Mouse (Mus musculus) left cerebral cortex, postnatal 36 days (tissue): ENCODE results near the gene Htr5b. TPM values are rescaled to one million over a fixed set of nuclear protein-coding genes. Genes with fewer than 3 reads are reported as not detected.

Source experiments
- DNase-seq, 2 experiments: peaks; one replicate each; pipeline ENCODE4 v3.0.0; 2021 to 2022; ENCODE audit warnings: low spot score in 2 of 2, mixed read lengths in 1 of 2
- intact Hi-C: fragments of 180-260 bp; cut with DNase I; formaldehyde crosslinking; loops from one replicate; pipeline ENCODE4 v1.15.1; 2025
- total RNA-seq, 2 experiments: library from RNA; stranded (reverse); gene quantifications; 2 replicates each; pipeline ENCODE4 v1.2.3; 2021

The Htr5b gene
- 1 to 10 TPM; 1.4 to 2.9 TPM for total RNA-seq

DNA sequence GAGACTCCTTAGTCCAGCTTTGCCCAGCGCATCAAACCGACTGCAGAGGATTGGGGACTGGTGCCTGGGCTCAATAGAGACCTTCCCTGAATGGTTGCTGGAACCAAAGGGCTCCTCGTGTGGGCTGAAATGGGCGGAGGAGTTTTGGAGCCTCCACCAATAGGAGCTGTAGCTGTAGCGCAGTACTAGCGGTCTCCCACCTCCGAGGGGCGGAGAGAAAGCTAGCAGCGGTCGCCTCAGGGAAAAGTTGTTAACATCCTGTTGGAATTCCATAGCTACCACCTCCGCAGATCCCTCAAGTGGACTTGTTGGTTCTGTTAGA, at the start of gene Htr5b:
Gene Htr5b, minus strand, starts transcription at position 67 of the 322 bp plus-strand sequence.
- intact Hi-C loops = no loop called here
- DNase-seq = peak; percentile 15 to 17

DNA sequence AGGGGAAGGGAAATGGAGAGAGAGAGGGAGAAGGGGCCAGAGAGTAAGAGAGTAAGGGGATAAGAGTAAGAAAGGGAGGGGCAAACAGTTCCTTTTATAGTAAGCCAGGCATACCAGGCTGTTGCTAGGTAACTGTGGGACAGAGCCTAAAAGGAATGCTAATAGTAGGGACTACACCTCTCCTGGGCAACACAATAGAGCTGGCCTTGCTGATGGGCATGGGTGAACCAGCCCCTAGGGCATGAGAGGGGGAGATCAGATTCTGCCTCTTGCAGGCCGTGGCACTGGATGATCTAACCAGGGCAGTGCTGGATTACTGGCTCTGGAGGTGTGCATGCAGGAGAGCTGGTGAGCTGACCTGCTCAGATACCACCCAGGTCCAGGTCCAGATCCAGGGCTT, 49.2 kb upstream of the Htr5b start:
- intact Hi-C loops = no loop called here
- no peak for DNase-seq

DNA sequence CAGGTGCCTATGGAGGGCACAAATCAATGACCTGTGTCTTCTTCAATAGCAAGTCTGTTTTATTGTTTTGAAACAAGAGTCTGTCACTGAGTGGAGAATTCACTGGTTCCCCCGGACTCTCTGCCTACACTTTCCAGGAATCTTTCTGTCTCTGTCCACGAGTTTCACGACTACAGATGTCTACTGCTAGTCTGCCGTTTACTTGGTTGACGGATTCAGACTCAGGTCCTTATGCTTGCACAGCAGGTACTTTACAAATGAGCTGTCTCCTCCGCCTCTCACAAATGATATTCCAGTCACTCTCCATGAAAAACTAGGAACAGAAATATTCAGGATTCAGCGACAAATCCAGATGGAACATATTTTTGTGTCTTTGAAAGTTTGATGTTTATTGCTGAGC, 42.3 kb upstream of the Htr5b start:
- no peak for DNase-seq
- intact Hi-C loops = no loop called here

DNA sequence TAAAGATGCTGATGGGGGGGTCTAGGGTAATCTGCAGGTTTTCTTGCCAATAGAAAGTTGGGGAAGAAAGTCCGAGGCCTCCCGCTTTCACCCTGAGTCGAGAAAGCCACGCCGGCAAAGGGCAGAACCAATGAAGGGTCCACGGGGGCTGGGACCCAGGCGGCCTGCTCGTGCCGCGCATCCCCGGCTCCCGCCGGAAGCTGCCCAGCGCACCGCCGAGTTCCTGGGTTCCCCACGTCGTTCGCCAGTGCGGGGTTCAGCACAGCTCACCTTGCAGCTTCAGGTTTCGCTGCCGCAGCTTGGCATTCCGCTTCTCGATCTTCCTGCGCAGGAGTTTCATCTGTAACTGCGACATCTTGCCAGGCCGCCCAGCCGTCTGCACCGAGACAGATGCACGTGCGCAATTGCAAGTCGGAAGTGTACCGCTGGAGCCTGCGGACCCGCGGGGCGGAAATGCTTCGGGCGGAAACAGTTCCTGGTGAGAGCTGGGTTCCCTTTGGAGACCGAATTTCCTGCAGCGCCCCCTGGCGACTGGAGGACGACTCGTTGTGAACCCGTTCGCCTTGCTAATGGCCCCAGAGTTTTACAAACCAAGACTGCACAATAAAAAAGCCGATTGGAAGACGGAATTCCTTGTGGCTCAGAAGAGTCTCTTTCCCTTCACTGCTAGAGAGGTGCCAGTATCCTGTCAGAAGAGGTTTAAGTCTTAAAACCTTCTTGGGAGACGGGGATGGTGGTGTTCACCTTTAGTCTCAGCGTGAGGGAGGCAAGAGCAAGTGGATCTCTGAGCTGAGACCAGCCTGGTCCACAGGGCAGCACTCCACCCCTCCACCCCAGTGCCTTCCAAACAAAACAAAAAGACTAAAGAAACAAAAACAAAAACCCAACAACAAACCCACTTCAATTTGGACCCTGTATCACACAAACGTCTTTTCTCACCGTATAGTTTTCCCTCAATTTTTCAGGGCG, 39.5 kb upstream of the Htr5b start, which contains the start of gene Ddx18:
Gene Ddx18, minus strand, starts transcription at position 469 of the 969 bp plus-strand sequence.
- intact Hi-C loops = no loop called here
- peak; percentile 96 to 97 for DNase-seq

DNA sequence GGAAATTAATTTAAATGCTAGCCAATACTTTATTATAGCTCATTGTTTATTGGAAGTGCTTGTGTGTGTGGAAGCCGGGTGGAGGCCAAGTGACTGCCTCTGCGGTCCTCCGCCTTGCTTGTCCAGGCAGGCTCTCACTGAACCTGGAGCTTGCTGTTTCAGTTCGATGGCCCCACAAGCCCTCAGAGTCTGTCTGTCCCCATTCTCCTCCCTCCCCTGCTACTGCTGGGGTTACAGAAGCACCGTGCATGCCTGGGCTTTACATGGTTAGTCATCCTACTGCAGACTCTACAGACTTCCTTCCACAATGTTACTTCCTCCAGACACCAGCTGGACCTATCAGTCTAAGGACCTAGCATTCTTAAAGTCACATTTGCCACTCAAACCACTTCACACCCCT, 29.6 kb upstream of the Htr5b start:
- no peak for DNase-seq
- intact Hi-C loops = no loop called here

DNA sequence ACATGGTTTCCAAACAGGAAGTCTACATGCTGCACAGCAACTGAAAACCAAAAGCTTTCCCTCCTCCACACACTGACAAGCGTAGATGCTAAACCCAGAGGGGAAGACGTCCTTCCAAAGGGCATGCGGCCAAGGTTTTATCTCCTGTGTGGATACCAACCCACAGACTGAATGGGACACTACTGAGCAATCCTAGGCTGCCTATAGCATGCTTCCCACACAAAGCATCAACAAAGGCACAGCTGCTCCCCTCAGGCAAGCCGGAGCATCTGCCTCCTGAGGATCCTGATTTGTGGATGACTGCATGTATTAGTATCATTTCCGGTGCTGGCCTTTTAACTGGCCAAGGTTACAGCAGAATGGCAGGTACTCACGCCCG, 23.2 kb upstream of the Htr5b start:
- intact Hi-C loops = loop anchor here (5.0 kb wide), 1 partner anchor 109 kb away; no protein-coding TSS in a partner anchor
- DNase-seq = peak; percentile 24 to 38

- intact Hi-C loops = loop anchor here (5.0 kb wide), 1 partner anchor 109 kb away; no protein-coding TSS in a partner anchor
- no peak for DNase-seq
Measured at GRCm38 (mm10) chr1:121550801-121551456, 22.7 kb upstream of the Htr5b start.

- no peak for DNase-seq
- intact Hi-C loops = loop anchor here (10.0 kb wide), 1 partner anchor 965 kb away; no protein-coding TSS in a partner anchor
Measured at GRCm38 (mm10) chr1:121549456-121549855, 21.2 kb upstream of the Htr5b start.

GRCm38 (mm10) chr1:121548667-121549066, 20.4 kb upstream of the Htr5b start:
- DNase-seq = no peak
- intact Hi-C loops = loop anchor here (10.0 kb wide), 1 partner anchor 964 kb away; no protein-coding TSS in a partner anchor

GRCm38 (mm10) chr1:121546844-121547243, 18.6 kb upstream of the Htr5b start:
- intact Hi-C loops = loop anchor here (10.0 kb wide), 1 partner anchor 962 kb away; no protein-coding TSS in a partner anchor
- peak in 1 of 2 experiments; percentile 27 for DNase-seq

DNA sequence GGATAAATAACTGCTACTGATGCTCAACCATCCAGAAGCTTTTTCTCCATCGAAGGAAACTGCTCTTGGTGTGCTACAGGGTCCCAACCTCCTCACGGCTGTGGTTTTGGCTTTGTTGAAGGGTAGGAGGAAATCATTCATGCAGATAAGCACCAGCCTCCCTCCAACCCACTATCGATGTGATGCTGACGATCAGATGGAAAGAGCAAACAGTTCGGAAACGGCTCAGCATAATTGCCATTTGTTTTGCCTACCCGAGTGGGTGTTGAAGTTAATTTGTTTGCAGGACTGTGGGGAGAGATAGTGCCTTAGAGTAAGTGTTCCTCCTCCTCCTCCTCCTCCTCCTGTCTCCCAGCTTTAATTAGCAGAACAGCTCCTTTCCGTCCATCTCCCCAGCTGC, 12.1 kb upstream of the Htr5b start:
- DNase-seq = no peak

GRCm38 (mm10) chr1:121531439-121531838, 3.2 kb upstream of the Htr5b start:
- intact Hi-C loops = no loop called here
- no peak for DNase-seq

More for the DNA sequence above, 12.1 kb upstream of the Htr5b start:
- intact Hi-C loops = loop anchor here (10.0 kb wide), 1 partner anchor 956 kb away; no protein-coding TSS in a partner anchor

DNA sequence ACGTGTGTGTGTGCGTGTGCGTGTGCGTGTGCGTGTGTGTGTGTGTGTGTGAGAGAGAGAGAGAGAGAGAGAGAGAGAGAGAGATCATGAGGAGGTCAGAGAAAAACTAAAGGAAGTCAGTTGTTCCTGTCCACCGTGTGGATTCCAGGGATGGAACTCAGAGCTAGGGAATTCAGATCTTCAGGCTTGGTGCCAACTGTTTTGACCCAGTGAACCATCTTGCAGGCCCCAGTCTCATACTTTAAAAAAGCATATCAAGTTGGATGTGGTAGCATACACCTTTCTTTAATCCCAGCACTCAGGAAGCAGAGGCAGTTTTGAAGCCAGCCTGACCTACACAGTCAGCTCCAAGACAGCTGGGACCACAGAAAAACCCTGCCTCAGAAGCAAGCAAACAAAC, 1.0 kb upstream of the Htr5b start:
- no peak for DNase-seq

GRCm38 (mm10) chr1:121527600-121528398, 466 bp downstream of the Htr5b start:
- DNase-seq = peak; percentile 17 to 31
- intact Hi-C loops = no loop called here

More for the DNA sequence above, 1.0 kb upstream of the Htr5b start:
- intact Hi-C loops = no loop called here

GRCm38 (mm10) chr1:121527061-121527460, 1.2 kb downstream of the Htr5b start:
- intact Hi-C loops = no loop called here
- DNase-seq = peak; percentile 32 to 45

DNA sequence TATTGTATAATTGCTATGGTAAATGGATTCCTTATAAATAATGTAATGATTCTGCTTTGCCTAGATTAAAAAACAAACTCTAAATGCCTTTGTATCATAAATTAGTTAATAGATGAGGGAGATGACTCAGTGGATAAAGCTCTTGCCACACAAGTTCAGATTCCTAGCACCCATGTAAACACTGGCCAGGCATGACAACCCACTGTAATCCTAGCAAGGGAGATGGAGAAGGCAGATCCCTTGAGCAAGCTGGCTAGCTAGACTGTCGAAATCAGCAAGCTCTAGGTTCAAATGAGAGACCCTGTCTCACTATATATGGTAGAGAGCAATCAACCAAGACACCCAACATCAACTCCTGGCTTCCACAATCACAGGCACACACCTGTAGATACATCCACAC, 9.7 kb downstream of the Htr5b start:
- intact Hi-C loops = no loop called here

DNA sequence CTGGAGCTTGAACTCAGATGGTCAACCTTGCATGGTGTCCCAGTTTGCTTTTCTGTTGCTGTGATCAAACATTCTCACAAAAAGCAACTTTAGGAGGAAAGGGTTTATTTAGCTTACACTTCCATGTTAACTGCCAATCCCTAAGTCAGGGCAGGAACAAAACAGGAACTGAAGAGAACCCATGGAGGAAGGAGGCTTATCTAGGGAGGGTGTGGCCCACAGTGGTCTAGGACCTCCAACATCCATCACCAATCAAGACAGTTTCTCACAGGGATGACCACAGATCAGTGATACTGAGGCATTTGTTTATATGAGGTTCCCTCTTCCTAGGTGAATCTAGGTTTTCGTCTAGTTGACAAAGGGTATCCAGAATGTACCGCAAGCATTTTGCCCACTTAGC, 16.3 kb downstream of the Htr5b start:
- no peak for DNase-seq
- intact Hi-C loops = no loop called here

More for the DNA sequence above, 9.7 kb downstream of the Htr5b start:
- DNase-seq = no peak

DNA sequence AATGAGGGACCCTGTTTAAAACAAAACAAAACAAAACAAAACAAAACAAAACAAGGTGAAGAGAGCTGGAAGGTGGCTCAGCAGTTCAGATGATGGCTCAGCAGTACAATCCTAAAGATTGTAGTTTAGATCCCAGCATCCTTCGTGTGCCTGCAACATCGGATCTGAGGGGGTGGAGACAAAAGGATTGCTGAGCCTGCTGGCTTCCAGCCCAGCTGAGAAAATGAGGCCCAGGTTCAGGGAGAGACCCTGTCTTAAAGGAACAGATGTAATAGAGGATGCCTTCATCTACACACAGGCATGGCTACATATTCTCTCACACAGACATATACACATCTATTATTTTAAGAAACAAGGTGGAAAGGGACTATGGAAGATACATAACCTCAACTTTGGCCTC, 17.1 kb downstream of the Htr5b start:
- no peak for DNase-seq
- intact Hi-C loops = no loop called here

DNA sequence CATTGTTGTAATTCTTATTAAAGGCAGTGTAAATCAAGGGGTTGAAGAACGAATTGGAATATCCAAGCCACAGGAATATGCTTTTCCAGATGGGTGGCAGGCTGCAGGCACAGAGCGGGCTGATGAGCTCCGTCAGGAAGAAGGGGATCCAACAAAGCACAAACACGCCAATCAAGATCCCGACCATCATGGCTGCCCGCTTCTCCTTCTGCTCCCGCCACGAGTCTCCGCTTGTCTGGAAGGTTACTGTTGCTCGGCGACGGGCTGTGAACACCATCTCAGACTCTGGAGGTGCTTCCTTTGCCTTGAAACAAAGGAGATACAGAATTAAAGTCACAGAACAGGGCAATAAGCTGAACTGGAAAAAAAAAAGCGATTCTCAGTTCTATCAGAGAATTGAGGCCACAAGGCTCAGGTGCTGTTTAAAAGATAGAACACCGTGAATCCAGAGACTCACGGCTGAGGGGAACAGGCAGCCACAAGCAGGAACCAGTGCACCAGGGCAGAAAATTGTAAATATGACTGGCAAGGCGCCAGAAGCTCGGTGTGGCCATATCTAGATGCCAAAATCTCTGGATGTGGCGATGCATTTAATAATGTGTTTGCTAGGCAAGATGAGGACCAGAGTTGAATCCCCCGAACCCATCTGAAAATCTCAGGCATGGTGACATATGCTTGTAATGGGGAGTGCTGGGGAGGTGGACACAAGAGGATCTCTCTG, 17.7 kb downstream of the Htr5b start:
- no peak for DNase-seq

More for the DNA sequence above, 17.7 kb downstream of the Htr5b start:
- intact Hi-C loops = no loop called here
